Mouse (Mus musculus): ENCODE data around the gene Shb.

- no peak for TF ChIP-seq POLR2A (IDR thresholded peaks at IDR 0.05; ENCODE audit: low read depth, low read length)
- no peak for TF ChIP-seq CHD1 (IDR thresholded peaks at IDR 0.05; ENCODE audit: low read depth, low read length)
- no peak for TF ChIP-seq CHD2 (IDR thresholded peaks at IDR 0.05; ENCODE audit: low read length)
- TF ChIP-seq CTCF (conservative IDR thresholded peaks at IDR 0.05 in 1 of 2, IDR thresholded peaks at IDR 0.05 in 1 of 2; ENCODE audit: low read depth in 2 of 2, low read length in 2 of 2), result no peak
- no peak for TF ChIP-seq RCOR1 (conservative IDR thresholded peaks at IDR 0.05; ENCODE audit: low read depth, low read length)
- no peak for TF ChIP-seq MAFK (IDR thresholded peaks at IDR 0.05; ENCODE audit: insufficient replicate concordance, low read length)
- no peak for TF ChIP-seq GABPA (IDR thresholded peaks at IDR 0.05; ENCODE audit: insufficient replicate concordance, low read depth, low read length)
- no peak for TF ChIP-seq TCF12 (IDR thresholded peaks at IDR 0.05; ENCODE audit: low read depth, low read length)
- no peak for TF ChIP-seq E2F4 (IDR thresholded peaks at IDR 0.05; ENCODE audit: insufficient replicate concordance, low read depth, low read length)
Measured at GRCm38 (mm10) chr4:45422640-45423039, 109.6 kb downstream of the Shb start.

All from CH12.LX (cell line).